Mouse (Mus musculus) kidney, postnatal 36 days (tissue): ENCODE results near the gene Trrap.

Source experiments
- DNase-seq, 2 experiments: peaks; one replicate each; pipeline ENCODE4 v3.0.0; 2021 to 2022; ENCODE audit warnings: mixed read lengths in 2 of 2

Gene Trrap

GRCm38 (mm10) chr5:144793374-144793773, 25.8 kb downstream of the Trrap start:
- DNase-seq: no peak

- DNase-seq: peak; percentile 18 to 55
Observed at GRCm38 (mm10) chr5:144794687-144795086, 27.2 kb downstream of the Trrap start.

GRCm38 (mm10) chr5:144797116-144797515, 29.6 kb downstream of the Trrap start:
- DNase-seq: no peak

GRCm38 (mm10) chr5:144803066-144803465, 35.5 kb downstream of the Trrap start:
- DNase-seq: no peak

GRCm38 (mm10) chr5:144804181-144804580, 36.6 kb downstream of the Trrap start:
- DNase-seq: no peak

GRCm38 (mm10) chr5:144806931-144807330, 39.4 kb downstream of the Trrap start:
- no peak for DNase-seq

- no peak for DNase-seq
Observed at GRCm38 (mm10) chr5:144828365-144829102, 61.0 kb downstream of the Trrap start.

GRCm38 (mm10) chr5:144829631-144830030, 62.1 kb downstream of the Trrap start:
- no peak for DNase-seq

GRCm38 (mm10) chr5:144831840-144832469, 64.4 kb downstream of the Trrap start:
- no peak for DNase-seq

GRCm38 (mm10) chr5:144836100-144836499, 68.6 kb downstream of the Trrap start:
- peak; percentile 13 to 45 for DNase-seq

- no peak for DNase-seq
Observed at GRCm38 (mm10) chr5:144845352-144845751, 77.8 kb downstream of the Trrap start.

- no peak for DNase-seq
Observed at GRCm38 (mm10) chr5:144848735-144849134, 81.2 kb downstream of the Trrap start.

- DNase-seq: no peak
Observed at GRCm38 (mm10) chr5:144849932-144850331, 82.4 kb downstream of the Trrap start.

GRCm38 (mm10) chr5:144851820-144852219, 84.3 kb downstream of the Trrap start:
- no peak for DNase-seq

GRCm38 (mm10) chr5:144853931-144854330, 86.4 kb downstream of the Trrap start:
- no peak for DNase-seq

GRCm38 (mm10) chr5:144855936-144856335, 88.4 kb downstream of the Trrap start:
- no peak for DNase-seq

- peak in 1 of 2 experiments; percentile 3 for DNase-seq
Observed at GRCm38 (mm10) chr5:144858527-144858926, 91.0 kb downstream of the Trrap start.

GRCm38 (mm10) chr5:144859284-144859683, 91.8 kb downstream of the Trrap start:
- peak in 1 of 2 experiments; percentile 11 for DNase-seq

- DNase-seq: no peak
Observed at GRCm38 (mm10) chr5:144860913-144861312, 93.4 kb downstream of the Trrap start.

GRCm38 (mm10) chr5:144866923-144867322, 99.4 kb downstream of the Trrap start:
- DNase-seq: peak in 1 of 2 experiments; percentile 52

- DNase-seq: no peak
Observed at GRCm38 (mm10) chr5:144869466-144869865, 101.9 kb downstream of the Trrap start.

- no peak for DNase-seq
Observed at GRCm38 (mm10) chr5:144870782-144871181, 103.2 kb downstream of the Trrap start.

GRCm38 (mm10) chr5:144871775-144872174, 104.2 kb downstream of the Trrap start:
- DNase-seq: peak in 1 of 2 experiments; percentile 47

GRCm38 (mm10) chr5:144872326-144872725, 104.8 kb downstream of the Trrap start:
- DNase-seq: peak; percentile 24 to 43
